Mouse (Mus musculus) stomach, postnatal 0 days (tissue): Measurements from ENCODE around the gene Hcrtr1. TPM values are rescaled to one million over a fixed set of nuclear protein-coding genes. Genes with fewer than 3 reads are reported as not detected.

Source experiments
- ATAC-seq: fragments of 200-750 bp; cut with Nextera tagmentation; 2 replicates; pipeline ENCODE4 v1.8.0; 2017; ENCODE audit not compliant: low FRiP score, low TSS enrichment
- DNase-seq: peaks from one replicate; pipeline ENCODE4 v3.0.0-alpha.2; 2016; ENCODE audit warnings: low spot score
- H3K27ac ChIP-seq: fragments of 300-500 bp; sonication (generic); replicated peaks from 2 replicates; pipeline ENCODE4 v1.5.1; 2014; ENCODE audit warnings: mild to moderate bottlenecking, control low read depth
- H3K27me3 ChIP-seq: fragments of 300-500 bp; sonication (generic); 2 replicates; pipeline ENCODE4 v1.6.1; 2014; ENCODE audit warnings: low read length; ENCODE audit not compliant: control insufficient read depth, insufficient read depth
- H3K36me3 ChIP-seq: fragments of 300-500 bp; sonication (generic); 2 replicates; pipeline ENCODE4 v1.6.1; 2014; ENCODE audit warnings: low read length, mixed read lengths; ENCODE audit not compliant: control insufficient read depth, insufficient read depth
- H3K4me1 ChIP-seq: fragments of 300-500 bp; sonication (generic); replicated peaks from 2 replicates; pipeline ENCODE4 v1.6.1; 2014; ENCODE audit warnings: antibody characterized with exemption; ENCODE audit not compliant: control insufficient read depth, insufficient read depth
- H3K4me2 ChIP-seq: fragments of 300-500 bp; sonication (generic); replicated peaks from 2 replicates; pipeline ENCODE4 v1.6.1; 2014; ENCODE audit warnings: low read depth, mild to moderate bottlenecking, control low read depth, moderate library complexity
- H3K4me3 ChIP-seq: fragments of 300-500 bp; sonication (generic); 2 replicates; pipeline ENCODE4 v1.5.1; 2014; ENCODE audit warnings: low read depth, low read length, control low read depth
- H3K9ac ChIP-seq: fragments of 300-500 bp; sonication (generic); 2 replicates; pipeline ENCODE4 v1.6.1; 2014; ENCODE audit warnings: mild to moderate bottlenecking, low read length, control low read depth, mixed read lengths
- H3K9me3 ChIP-seq: fragments of 300-500 bp; sonication (generic); 2 replicates; pipeline ENCODE4 v1.6.1; 2016; ENCODE audit warnings: low read length; ENCODE audit not compliant: control insufficient read depth
- CTCF ChIP-seq: IDR thresholded peaks from 2 replicates; pipeline ENCODE4 v1.5.1; 2016; ENCODE audit warnings: antibody characterized with exemption, low read depth, mild to moderate bottlenecking, moderate library complexity
- EP300 ChIP-seq: optimal IDR thresholded peaks from 2 replicates; pipeline ENCODE3; 2016; ENCODE audit warnings: antibody characterized with exemption
- whole genome bisulfite sequencing: fragments of 180-500 bp; shearing (Covaris S2); extraction: QIAGEN DNeasy Blood & Tissue Kit; methylation state at CpG from one replicate; pipeline ENCODE4 v1.1.7; 2014; 5-methylcytosine and 5-hydroxymethylcytosine counted together
- polyA plus RNA-seq: library from polyadenylated mRNA; unstranded; fragments of >200 nt; fragmentation: Nextera tagmentation; extraction: Ambion mirVana; gene quantifications from 2 replicates; pipeline ENCODE4 v1.2.1, GENCODE M21; 2015

The Hcrtr1 gene
- polyA plus RNA-seq, 1 experiment from 2014 or later = 0.39 TPM

DNA sequence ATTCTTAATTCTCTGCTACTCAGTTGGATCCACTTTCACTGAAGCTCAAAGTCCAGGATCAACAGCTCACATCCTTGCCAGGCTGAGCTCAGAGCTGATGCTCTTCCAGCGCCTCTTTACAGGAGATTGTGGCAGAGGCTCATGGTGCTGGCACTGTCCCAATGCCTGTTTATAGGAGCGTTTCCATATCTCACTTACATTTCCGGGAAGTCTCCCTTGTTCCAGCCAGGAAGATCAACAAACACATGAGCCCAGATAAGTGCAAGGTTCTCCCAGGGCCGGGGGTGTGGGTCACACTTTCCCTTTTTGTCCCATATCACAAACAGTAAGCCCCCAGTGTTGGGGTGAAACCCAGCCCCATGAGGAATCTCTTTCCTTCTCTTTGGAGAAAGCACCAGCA lies 42.7 kb upstream of the Hcrtr1 start:
- H3K4me1 ChIP-seq = peaks cover 2% of the 10 kb centered on the region; the same call in 1 of the 2 replicates
- H3K4me3 ChIP-seq = no peak overlapping the region
- H3K9ac ChIP-seq = no peak overlapping the region
- no peaks in the 10 kb centered on the region for H3K9me3 ChIP-seq
- DNase-seq (peak; percentile 43), ATAC-seq (no peak)
- no peaks in the 10 kb centered on the region for H3K36me3 ChIP-seq
- no peaks in the 10 kb centered on the region for H3K27me3 ChIP-seq
- no peak overlapping the region for H3K4me2 ChIP-seq
- WGBS = 36% methylated on average over 4 of the region's 4 CpGs
- no peak for TF ChIP-seq CTCF
- TF ChIP-seq EP300 = no peak
- H3K27ac ChIP-seq = no peak overlapping the region

DNA sequence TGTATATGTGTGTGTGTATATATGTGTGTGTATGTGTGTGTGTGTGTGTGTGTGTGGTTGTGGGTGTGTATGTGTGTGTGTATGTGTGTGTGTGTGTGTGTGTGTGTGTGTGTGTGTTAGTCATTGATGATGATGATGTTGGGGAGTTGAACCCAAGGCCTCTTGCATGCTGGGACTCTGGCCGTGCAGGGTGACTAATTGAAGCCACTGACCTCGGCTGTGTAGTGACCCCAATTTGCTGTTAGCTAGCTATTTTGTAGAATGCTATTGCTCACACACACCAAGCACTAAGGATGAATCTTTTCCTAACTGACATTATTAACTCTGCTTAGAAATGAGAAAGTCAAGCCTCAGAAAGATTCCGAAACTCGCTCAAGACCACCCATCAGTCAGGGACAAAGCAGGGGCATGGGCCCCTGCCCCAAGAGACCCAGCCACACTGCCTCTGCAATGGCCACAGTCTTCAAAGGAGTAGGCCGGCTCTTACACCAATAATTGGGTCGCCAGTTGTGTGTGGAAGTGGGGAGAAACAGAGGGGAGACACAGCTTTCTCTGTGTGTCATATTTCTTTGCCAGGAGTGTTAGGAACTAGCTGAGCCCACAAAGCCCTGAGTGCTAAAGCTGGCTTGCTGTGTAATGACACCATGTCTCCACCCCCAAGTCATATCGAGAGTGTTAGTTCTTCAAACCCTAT lies 41.9 kb upstream of the Hcrtr1 start:
- DNase-seq (no peak), ATAC-seq (no peak)
- TF ChIP-seq CTCF = no peak
- H3K4me3 ChIP-seq = no peak overlapping the region
- H3K36me3 ChIP-seq = no peaks in the 10 kb centered on the region
- no peak overlapping the region for H3K27ac ChIP-seq
- WGBS = 75% methylated on average over 7 of the region's 7 CpGs
- no peak overlapping the region for H3K9ac ChIP-seq
- no peaks in the 10 kb centered on the region for H3K9me3 ChIP-seq
- H3K4me1 ChIP-seq = peaks cover 2% of the 10 kb centered on the region; the same call in 1 of the 2 replicates
- no peaks in the 10 kb centered on the region for H3K27me3 ChIP-seq
- H3K4me2 ChIP-seq = no peak overlapping the region

DNA sequence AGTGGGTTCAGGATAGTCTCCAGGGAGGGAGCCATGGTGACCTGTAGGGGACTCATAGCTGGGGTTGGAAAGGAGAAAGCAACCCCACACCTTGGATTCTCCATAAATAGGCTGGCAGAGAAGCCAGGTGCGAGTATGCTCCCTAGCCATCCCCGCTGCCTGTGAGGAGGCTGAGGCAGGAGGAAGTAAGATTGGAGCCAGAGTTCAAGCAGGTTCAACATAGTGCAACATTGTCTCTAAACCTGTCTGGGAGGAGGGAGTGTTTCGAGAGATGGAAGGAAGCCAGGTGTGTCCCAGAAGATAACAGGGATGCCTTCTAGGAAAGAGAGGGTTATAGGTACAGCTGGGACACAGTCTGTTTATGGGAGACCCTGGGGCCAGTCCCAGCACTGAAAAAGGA lies 40.7 kb upstream of the Hcrtr1 start:
- H3K4me3 ChIP-seq = no peak overlapping the region
- TF ChIP-seq EP300 (no peak), CTCF (no peak)
- H3K4me1 ChIP-seq = peaks cover 9% of the 10 kb centered on the region
- no peaks in the 10 kb centered on the region for H3K36me3 ChIP-seq
- H3K27ac ChIP-seq = no peak overlapping the region
- no peaks in the 10 kb centered on the region for H3K27me3 ChIP-seq
- H3K9ac ChIP-seq = no peak overlapping the region
- no peaks in the 10 kb centered on the region for H3K9me3 ChIP-seq
- DNase-seq = no peak
- no peak overlapping the region for H3K4me2 ChIP-seq
- WGBS = 77% methylated on average over 3 of the region's 3 CpGs
- no peak for ATAC-seq

DNA sequence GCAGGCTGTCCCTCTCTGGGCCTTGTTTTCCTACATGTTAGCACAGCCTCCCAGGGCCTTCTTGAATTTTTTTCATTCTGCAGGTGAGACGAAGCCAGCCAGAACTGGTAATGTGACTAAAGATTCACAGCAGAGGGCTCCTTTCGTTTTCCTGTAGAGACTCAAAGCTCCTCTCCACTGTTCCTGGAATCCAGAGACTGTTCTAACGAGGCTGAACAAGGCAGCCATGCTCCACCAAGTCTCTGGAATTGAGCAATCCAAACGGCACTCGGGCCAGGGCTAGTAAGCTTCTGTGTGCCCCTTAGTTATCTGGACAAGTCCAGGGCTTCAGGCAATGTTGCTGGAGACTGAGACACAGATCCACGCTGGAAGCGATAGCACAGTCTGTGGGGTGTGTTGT lies 38.4 kb upstream of the Hcrtr1 start:
- peak overlapping the region; percentile 35; the same call in 1 of the 2 replicates for H3K9ac ChIP-seq
- no peak overlapping the region for H3K4me2 ChIP-seq
- DNase-seq = no peak
- no peak for TF ChIP-seq EP300
- TF ChIP-seq CTCF = no peak
- H3K36me3 ChIP-seq = no peaks in the 10 kb centered on the region
- peaks cover 9% of the 10 kb centered on the region for H3K4me1 ChIP-seq
- 48% methylated on average over 7 of the region's 7 CpGs for WGBS
- H3K27me3 ChIP-seq = no peaks in the 10 kb centered on the region
- H3K27ac ChIP-seq = peak overlapping the region; percentile 53
- no peak overlapping the region for H3K4me3 ChIP-seq
- no peak for ATAC-seq
- H3K9me3 ChIP-seq = no peaks in the 10 kb centered on the region

DNA sequence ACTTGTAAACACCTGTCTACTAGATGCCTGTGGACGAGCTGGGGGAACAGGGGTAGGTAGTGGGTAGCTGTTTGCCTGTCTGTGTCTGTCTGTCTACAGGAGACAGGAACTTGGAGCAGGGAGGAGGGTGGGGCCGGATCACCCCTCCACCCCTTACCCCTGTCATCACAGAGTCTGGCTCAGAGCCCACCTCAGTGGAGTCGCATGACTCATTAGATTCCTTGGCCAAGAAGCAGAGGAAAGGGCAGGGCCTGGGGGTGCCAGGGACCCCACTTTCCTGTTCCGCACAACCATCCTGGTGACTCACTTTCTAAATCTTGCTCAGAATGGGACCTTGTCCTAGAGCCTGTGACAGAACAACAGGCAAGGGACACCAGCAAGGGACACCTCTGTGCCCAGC lies 37.9 kb upstream of the Hcrtr1 start:
- 32% methylated on average over 4 of the region's 4 CpGs for WGBS
- peak overlapping the region; percentile 35 for H3K9ac ChIP-seq
- 0 out of 2 replicates have a peak, but pooled peaks have one; percentile 0 for ATAC-seq

DNA sequence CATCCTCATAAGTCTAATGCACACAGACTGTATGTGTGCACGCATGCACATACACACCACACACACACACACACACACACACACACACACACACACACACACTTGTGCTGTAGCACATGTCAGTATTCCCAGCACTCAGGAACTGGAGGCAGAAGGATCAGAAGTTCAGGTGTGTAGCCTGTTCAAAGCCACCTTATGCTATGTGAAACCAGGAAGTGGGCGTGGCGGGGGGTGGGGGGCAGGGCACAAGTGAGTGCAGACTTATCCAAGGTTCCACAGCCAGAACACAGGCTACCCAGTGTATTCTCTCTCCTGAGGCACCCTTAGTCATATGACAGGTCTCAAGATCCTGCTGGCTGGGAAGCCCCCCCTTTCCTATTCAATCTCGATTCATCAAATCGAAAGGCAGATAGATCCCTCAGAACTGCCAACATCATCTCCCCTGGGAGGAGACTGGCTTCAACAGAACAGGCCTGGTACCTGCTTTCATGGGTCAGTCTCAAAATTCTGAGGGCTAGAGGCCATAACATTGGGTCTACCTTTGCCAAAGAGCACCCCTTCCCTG lies 37.1 kb upstream of the Hcrtr1 start:
- Histone ChIP-seq H3K36me3 (no peaks in the 10 kb centered on the region), H3K4me2 (no peak overlapping the region), H3K27me3 (no peaks in the 10 kb centered on the region), H3K9me3 (no peaks in the 10 kb centered on the region), H3K4me3 (no peak overlapping the region), H3K27ac (no peak overlapping the region), H3K4me1 (peaks cover 17% of the 10 kb centered on the region), H3K9ac (no peak overlapping the region)
- TF ChIP-seq CTCF = no peak
- TF ChIP-seq EP300 = no peak
- ATAC-seq (no peak), DNase-seq (peak; percentile 49)
- whole genome bisulfite sequencing = 73% methylated on average over 5 of the region's 5 CpGs

More for the DNA sequence above, 37.9 kb upstream of the Hcrtr1 start:
- H3K27ac ChIP-seq = peak overlapping the region; percentile 53; the same call in 1 of the 2 replicates
- no peak overlapping the region for H3K4me3 ChIP-seq
- H3K4me1 ChIP-seq = peaks cover 14% of the 10 kb centered on the region
- no peaks in the 10 kb centered on the region for H3K27me3 ChIP-seq
- peak; percentile 50 for DNase-seq
- H3K9me3 ChIP-seq = no peaks in the 10 kb centered on the region
- H3K36me3 ChIP-seq = no peaks in the 10 kb centered on the region
- no peak overlapping the region for H3K4me2 ChIP-seq
- no peak for TF ChIP-seq EP300
- TF ChIP-seq CTCF = no peak
